Mouse (Mus musculus): ENCODE results near the gene Rdx. TPM values are rescaled to one million over a fixed set of nuclear protein-coding genes. Genes with fewer than 3 reads are reported as not detected.

The Rdx gene
- polyA plus RNA-seq (2012; rRNA removed) = 3.0 and 3.5 TPM in 2 replicates

DNA sequence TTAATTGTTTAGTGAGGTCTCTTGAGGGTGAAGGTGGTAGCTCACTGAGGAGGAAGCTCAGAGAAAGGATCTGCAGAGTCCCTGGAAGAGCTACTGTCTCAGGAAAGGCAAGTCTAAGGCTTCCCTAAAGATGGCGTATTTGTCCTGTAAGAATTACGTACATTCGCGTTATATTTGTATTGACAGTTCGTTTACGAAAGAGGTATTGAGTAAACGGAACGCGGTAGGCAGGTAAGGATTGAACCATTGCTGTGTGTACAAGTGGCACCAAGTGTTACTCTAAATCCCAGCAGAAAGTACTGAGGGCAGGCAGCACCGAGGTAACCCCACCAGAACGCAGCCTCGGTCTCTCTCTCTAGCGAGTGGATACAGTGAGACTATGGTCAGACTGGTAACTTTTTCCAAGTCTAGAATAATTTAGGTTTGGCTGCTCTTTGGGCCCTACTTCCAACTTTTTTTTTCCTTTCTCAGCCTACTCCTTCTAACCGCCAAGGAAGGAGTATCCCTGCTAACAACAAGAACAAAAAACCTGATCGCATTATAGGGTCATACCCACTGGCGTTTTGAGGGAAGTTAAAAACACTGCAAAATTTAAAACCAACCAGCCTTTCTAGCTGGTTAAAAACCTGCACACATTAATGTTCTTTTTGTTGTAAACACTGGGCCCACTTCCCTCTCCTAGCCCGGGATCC is at the start of gene Rdx:
TSS of gene Rdx (plus strand) at position 45 of the 692 bp plus-strand sequence.

Other genes with a start within 250 kb of the Rdx start
- gene Fdx1, start 83.6 kb upstream of the Rdx start, polyA plus RNA-seq (2012; rRNA removed) = 101 and 104 TPM in 2 replicates
- 0.56 and 0.62 TPM in 2 replicates for gene Zc3h12c, start 121.4 kb downstream of the Rdx start, polyA plus RNA-seq (2012; rRNA removed)